Mouse (Mus musculus) C2C12 (cell line): Measurements from ENCODE around the gene Vangl2.

Experiments
- CEBPB ChIP-seq: IDR thresholded peaks from one replicate; pipeline ENCODE4 v1.6.1; 2011; ENCODE audit warnings: low read depth, mild to moderate bottlenecking, control low read depth, moderate library complexity
- CTCF ChIP-seq: IDR thresholded peaks from one replicate; pipeline ENCODE4 v1.5.1; 2011; ENCODE audit not compliant: control insufficient read depth, insufficient read depth, insufficient read length
- MAX ChIP-seq: IDR thresholded peaks from one replicate; pipeline ENCODE4 v1.6.1; 2011; ENCODE audit warnings: mild to moderate bottlenecking, control low read depth
- MYOD1 ChIP-seq: IDR thresholded peaks from one replicate; pipeline ENCODE4 v1.6.1; 2011; ENCODE audit warnings: low read depth; ENCODE audit not compliant: control insufficient read depth, insufficient read length
- USF1 ChIP-seq: IDR thresholded peaks from one replicate; pipeline ENCODE4 v1.6.1; 2011; ENCODE audit warnings: low read depth, mild to moderate bottlenecking, control low read depth, moderate library complexity

DNA sequence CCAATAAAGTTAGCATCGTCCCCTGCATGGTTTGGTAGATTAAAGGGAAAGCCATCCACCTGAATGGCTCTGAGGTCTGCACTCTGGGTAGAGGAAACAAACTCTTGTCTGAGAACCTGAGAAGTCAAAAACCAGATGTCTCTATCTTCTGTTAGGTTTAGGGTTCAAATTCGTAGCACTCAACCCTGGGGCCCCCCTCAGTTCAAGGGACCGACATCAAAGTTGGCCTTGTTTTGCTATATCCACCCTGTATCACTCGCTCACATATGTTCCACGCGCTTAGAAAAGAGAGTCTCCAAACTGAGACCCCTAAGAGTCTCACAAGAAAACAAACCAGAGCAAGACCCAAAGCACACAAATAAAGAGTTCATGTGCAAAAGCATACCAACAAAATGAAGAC, 66.5 kb downstream of the Vangl2 start:
- TF ChIP-seq USF1 (no peak), CTCF (no peak), MYOD1 (no peak), MAX (no peak), CEBPB (no peak)
